Mouse (Mus musculus): Measurements from ENCODE around the gene Gtf2ird2. TPM values are rescaled to one million over a fixed set of nuclear protein-coding genes. Genes with fewer than 3 reads are reported as not detected.
A peak's percentile ranks its signal among the peaks of the same experiment; 100 is the strongest.

The Gtf2ird2 gene
- polyA plus RNA-seq, 1 experiment from 2014 or later: 5.8 TPM

DNA sequence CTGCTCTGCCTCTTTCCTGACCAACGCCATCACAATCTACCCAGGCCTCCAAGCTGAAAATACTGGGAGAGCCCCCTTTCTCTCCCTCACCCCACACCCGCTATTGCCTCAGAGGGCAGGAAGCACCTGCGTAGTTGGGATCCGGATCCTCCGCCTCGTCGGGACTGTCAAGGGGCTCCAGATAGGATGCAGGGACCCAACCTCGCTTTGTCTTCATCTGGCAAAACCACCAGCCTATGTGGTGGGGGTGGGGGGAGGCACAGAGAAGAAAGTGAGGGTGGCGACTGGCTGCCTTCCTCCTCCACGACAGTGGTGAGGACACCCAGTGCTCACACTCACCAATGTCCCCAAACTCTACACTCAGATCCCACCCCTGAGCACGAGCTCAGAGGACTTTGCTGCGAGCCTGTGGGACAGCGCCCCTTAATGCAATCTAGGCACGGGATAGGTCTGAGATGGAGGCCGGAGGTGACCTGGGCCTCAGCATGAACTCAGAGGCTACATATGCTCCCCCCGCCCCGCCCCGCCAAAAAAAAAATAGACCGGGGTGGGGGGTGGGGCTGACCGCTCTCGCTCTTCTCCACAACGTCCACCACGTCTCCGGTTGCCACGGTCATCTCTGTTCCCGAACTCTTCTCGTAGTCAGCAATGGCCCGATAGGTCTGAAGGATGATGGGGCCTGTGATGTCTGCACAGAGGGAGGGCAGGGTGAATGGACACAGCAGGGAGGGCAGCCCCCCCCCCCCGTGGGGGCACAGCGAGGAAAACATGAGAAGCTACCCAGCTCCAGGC is 41.5 kb downstream of the Gtf2ird2 start:
- H3K4me3 ChIP-seq: no peak overlapping the region
- 68% methylated on average over 30 of the region's 30 CpGs for WGBS
- peaks cover 37% of the 10 kb centered on the region for H3K4me1 ChIP-seq
- H3K36me3 ChIP-seq: no peaks in the 10 kb centered on the region
- no peak overlapping the region for H3K27ac ChIP-seq (replicated peaks)
- H3K9ac ChIP-seq: no peak overlapping the region
- no peak overlapping the region for H3K4me2 ChIP-seq
- H3K27me3 ChIP-seq (replicated peaks): peaks cover 31% of the 10 kb centered on the region
- no peak for ATAC-seq (ENCODE audit: extremely low read depth, insufficient number of reproducible peaks, low FRiP score, low TSS enrichment)
- H3K9me3 ChIP-seq: no peaks in the 10 kb centered on the region

DNA sequence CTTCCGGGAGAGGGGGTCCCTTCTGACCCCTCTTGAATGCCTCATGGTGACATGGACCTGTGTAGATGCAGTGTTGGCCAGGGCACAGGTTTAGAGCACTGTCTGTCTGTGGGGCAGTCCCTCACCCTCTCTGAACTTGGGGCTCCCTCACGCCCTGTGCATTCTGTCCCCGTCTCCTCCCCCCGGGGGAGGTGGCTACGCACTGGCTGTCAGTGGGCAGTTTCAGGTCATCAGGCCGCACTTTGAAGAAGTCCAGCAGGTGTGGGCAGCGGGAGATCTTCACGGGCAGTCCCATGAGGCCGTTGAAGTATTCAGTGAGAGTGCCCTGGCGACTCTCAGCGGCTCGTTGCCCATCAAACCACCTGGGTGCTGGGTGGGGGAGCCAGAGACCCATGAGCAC is 43.1 kb downstream of the Gtf2ird2 start:
- H3K4me2 ChIP-seq: no peak overlapping the region
- no peak overlapping the region for H3K4me3 ChIP-seq
- H3K36me3 ChIP-seq: no peaks in the 10 kb centered on the region
- H3K9ac ChIP-seq: 0 out of 2 replicates have a peak overlapping the region, but pooled peaks have one; percentile 8
- ATAC-seq (ENCODE audit: extremely low read depth, insufficient number of reproducible peaks, low FRiP score, low TSS enrichment): no peak
- no peak overlapping the region for H3K27ac ChIP-seq (replicated peaks)
- peaks cover 32% of the 10 kb centered on the region for H3K4me1 ChIP-seq
- H3K27me3 ChIP-seq (replicated peaks): peaks cover 14% of the 10 kb centered on the region
- 52% methylated on average over 12 of the region's 12 CpGs for WGBS
- no peaks in the 10 kb centered on the region for H3K9me3 ChIP-seq

DNA sequence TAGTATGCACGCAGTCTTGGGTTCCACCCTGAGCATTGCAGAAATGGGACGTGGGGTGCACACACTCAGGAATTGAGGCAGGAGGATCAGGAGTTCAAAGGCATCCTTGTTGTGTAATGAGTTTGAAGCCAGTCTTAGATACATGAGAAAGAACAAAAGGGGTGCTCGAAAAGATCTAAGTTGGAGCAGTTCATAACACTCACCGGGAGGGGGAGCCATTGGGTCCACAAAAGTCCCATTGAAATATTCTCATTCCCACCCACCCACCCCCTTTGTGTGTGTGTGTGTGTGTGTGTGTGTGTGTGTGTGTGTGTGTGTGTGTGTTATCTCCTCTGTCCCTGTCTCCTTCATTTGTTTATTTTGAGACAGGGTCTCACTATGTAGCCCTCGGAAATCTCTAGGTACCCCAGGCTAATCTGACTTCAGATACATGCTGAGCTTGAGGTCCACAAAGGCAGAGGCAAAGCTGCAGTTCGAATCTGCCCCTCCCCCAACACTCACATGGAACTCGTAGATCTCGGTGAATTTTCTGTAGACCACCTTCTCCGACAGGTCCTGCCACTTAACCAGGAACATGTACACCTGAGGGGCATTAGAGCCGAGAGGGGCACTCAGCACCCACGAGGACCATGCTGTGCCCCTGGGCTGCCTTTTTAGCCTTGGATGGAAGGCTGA is 43.9 kb downstream of the Gtf2ird2 start:
- H3K4me2 ChIP-seq: peak overlapping the region; percentile 26; the same call in 1 of the 2 replicates
- H3K27me3 ChIP-seq (replicated peaks): peaks cover 7% of the 10 kb centered on the region
- H3K9ac ChIP-seq: peak overlapping the region; percentile 64
- peaks cover 37% of the 10 kb centered on the region for H3K4me1 ChIP-seq
- H3K36me3 ChIP-seq: no peaks in the 10 kb centered on the region
- WGBS: 32% methylated on average over 11 of the region's 11 CpGs
- no peak overlapping the region for H3K4me3 ChIP-seq
- ATAC-seq (ENCODE audit: extremely low read depth, insufficient number of reproducible peaks, low FRiP score, low TSS enrichment): no peak
- H3K9me3 ChIP-seq: no peaks in the 10 kb centered on the region
- peak overlapping the region; percentile 16 for H3K27ac ChIP-seq (replicated peaks)

DNA sequence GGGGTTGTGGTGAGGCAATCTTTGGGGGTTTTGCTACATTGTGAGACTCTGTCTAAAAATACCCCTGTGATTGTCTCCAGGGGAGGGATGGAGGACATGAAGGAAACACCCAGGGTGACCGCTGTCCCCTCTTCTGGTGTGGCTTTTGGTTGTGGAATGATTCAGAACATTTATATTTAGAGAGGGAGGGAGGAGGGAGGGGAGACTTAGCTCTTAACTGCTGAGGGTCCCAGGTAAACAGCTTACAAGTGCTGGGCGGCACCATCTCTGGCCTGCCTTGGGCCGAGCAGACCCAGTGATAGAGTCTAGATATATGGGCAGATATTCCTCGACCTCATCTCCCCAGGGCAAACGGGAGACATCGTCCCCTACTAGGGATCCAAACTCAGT is 44.4 kb downstream of the Gtf2ird2 start:
- H3K4me3 ChIP-seq: no peak overlapping the region
- 51% methylated on average over 6 of the region's 6 CpGs for WGBS
- ATAC-seq (ENCODE audit: extremely low read depth, insufficient number of reproducible peaks, low FRiP score, low TSS enrichment): no peak
- peak overlapping the region; percentile 16 for H3K27ac ChIP-seq (replicated peaks)
- H3K9me3 ChIP-seq: no peaks in the 10 kb centered on the region
- peak overlapping the region; percentile 26; the same call in 1 of the 2 replicates for H3K4me2 ChIP-seq
- peaks cover 42% of the 10 kb centered on the region for H3K4me1 ChIP-seq
- peak overlapping the region; percentile 64 for H3K9ac ChIP-seq
- no peaks in the 10 kb centered on the region for H3K36me3 ChIP-seq
- H3K27me3 ChIP-seq (replicated peaks): peaks cover 2% of the 10 kb centered on the region

DNA sequence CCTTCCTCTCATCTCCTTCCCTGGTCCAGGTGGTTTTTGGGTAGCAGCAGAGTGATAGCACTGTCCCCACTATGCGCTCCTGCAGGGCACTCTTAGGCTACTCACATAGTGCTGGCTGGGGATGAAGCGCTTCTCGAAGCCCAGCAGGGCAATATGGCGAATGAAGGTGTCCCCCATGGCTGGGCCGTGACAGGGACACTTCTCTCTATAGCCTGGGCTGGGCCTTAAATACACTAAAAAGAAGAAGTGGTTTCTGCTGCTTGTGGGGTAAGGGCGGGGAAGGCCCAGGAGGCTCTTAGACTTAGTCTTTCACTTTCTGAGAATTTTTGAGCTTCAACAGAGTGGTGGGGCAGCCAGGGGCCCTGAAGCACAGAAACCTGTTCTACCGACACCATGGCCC is 45.6 kb downstream of the Gtf2ird2 start, which contains the start of gene Ncf1:
Gene Ncf1, minus strand, starts transcription at position 235 of the 400 bp plus-strand sequence.
- Histone ChIP-seq H3K4me3 (no peak within 1 kb of the TSS), H3K4me2 (no peak within 1 kb of the TSS), H3K9ac (peak within 1 kb of the TSS; percentile 64; the same call in 1 of the 2 replicates), H3K36me3 (no peaks in the 10 kb centered on the region), H3K9me3 (no peaks in the 10 kb centered on the region), H3K4me1 (peaks cover 53% of the 10 kb centered on the region), H3K27me3 (replicated peaks) (no peaks in the 10 kb centered on the region), H3K27ac (replicated peaks) (peak within 1 kb of the TSS; percentile 16)
- 83% methylated on average over 7 of the region's 7 CpGs for WGBS
- ATAC-seq (ENCODE audit: extremely low read depth, insufficient number of reproducible peaks, low FRiP score, low TSS enrichment): no peak

DNA sequence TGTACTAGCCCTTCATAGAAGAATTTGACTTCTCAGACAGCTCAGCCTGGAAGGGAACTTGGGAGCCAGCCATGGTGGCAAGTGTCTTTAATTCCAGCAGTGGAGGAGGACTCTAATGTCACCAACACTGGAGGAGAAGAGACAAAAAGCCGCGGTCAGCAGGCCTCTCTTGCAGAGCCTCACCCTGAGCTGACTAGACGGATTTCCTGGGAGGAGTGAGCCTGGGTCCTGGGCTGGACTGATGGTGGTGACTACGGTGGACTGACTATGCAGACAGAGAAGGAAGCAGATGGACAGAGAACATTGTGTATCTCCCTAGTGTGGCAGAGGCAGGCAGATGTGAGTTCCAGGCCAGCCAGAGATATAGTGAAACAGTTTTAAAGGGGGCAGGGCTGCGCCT is 47.6 kb downstream of the Gtf2ird2 start:
- Histone ChIP-seq H3K27ac (replicated peaks) (no peak overlapping the region), H3K4me2 (no peak overlapping the region), H3K4me3 (no peak overlapping the region), H3K9me3 (no peaks in the 10 kb centered on the region), H3K9ac (no peak overlapping the region), H3K36me3 (peaks cover 10% of the 10 kb centered on the region), H3K4me1 (peaks cover 67% of the 10 kb centered on the region), H3K27me3 (replicated peaks) (no peaks in the 10 kb centered on the region)
- WGBS: 67% methylated on average over 5 of the region's 5 CpGs
- ATAC-seq (ENCODE audit: extremely low read depth, insufficient number of reproducible peaks, low FRiP score, low TSS enrichment): no peak

DNA sequence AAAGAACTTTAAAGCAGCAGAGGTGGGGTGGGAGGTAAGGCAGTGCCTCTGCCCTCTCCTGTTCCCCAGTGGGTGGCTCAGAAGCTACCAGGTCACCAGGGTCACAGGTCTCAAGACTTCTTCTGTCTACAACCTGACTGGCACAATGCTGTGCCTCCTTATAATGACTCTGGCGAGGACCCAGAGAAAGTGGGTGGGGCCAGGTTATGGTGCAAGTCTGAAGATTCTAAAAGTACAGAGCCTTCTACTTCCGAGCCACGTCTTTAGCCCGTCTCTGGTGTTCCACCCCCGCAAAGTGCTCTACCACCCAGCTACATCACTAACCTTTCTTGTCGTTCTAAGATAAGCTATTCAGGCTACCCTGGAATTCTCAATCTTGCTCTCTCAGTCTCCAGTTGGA is 48.3 kb downstream of the Gtf2ird2 start:
- H3K4me3 ChIP-seq: no peak overlapping the region
- H3K4me2 ChIP-seq: no peak overlapping the region
- H3K36me3 ChIP-seq: peaks cover 17% of the 10 kb centered on the region
- no peaks in the 10 kb centered on the region for H3K27me3 ChIP-seq (replicated peaks)
- H3K9ac ChIP-seq: peak overlapping the region; percentile 59; the same call in 1 of the 2 replicates
- no peak for ATAC-seq (ENCODE audit: extremely low read depth, insufficient number of reproducible peaks, low FRiP score, low TSS enrichment)
- no peaks in the 10 kb centered on the region for H3K9me3 ChIP-seq
- WGBS: 43% methylated on average over 6 of the region's 6 CpGs
- H3K4me1 ChIP-seq: peaks cover 63% of the 10 kb centered on the region
- peak overlapping the region; percentile 33; the same call in 1 of the 2 replicates for H3K27ac ChIP-seq (replicated peaks)

DNA sequence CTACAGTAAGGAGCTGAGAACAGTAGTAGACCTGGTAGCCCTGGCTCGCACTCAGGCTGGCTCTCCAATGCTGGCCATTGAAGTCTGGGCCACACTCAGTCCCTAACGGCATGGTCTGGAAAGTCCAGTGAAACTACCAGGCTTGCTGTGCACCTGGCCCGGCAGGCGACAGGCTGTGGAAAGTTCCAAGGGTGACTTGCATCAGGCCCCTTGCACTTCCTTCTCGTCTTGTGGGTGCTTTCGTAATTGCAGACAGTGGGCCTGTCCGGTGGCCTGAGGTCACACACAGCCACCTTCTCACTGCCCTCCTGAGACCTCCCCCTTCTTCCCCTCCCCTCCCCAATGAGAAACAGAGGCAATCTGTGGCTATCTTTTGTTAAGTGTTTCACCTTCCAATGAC is 48.7 kb downstream of the Gtf2ird2 start:
- no peak for ATAC-seq (ENCODE audit: extremely low read depth, insufficient number of reproducible peaks, low FRiP score, low TSS enrichment)
- WGBS: 36% methylated on average over 7 of the region's 7 CpGs
- peaks cover 59% of the 10 kb centered on the region for H3K4me1 ChIP-seq

DNA sequence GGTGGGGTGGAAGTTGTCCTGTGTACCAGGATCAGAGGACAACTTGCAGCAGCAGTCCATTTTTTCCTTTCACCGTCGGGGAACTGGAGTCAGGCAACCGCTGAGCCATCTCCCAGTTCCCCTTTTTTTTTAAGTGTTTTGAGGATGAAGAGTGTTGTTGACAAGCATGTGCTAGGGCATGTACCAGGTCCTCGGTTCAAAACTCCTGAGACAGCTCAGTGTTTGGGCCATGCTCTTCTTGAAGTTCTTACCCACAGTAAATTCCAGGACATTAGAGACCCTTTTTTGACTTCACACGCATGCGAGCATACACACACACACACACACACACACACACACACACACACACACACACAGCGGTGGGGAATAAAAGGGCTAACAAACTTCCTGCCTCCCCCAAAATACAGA is 49.4 kb downstream of the Gtf2ird2 start:
- no peak overlapping the region for H3K9ac ChIP-seq
- H3K4me1 ChIP-seq: peaks cover 53% of the 10 kb centered on the region
- no peak for ATAC-seq (ENCODE audit: extremely low read depth, insufficient number of reproducible peaks, low FRiP score, low TSS enrichment)
- peaks cover 29% of the 10 kb centered on the region for H3K36me3 ChIP-seq
- no peaks in the 10 kb centered on the region for H3K9me3 ChIP-seq
- H3K4me2 ChIP-seq: no peak overlapping the region
- H3K27me3 ChIP-seq (replicated peaks): no peaks in the 10 kb centered on the region
- H3K27ac ChIP-seq (replicated peaks): peak overlapping the region; percentile 14; the same call in 1 of the 2 replicates
- no peak overlapping the region for H3K4me3 ChIP-seq
- 50% methylated on average over 7 of the region's 7 CpGs for WGBS

More for the DNA sequence above, 48.7 kb downstream of the Gtf2ird2 start:
- H3K27me3 ChIP-seq (replicated peaks): no peaks in the 10 kb centered on the region
- peaks cover 22% of the 10 kb centered on the region for H3K36me3 ChIP-seq
- peak overlapping the region; percentile 33; the same call in 1 of the 2 replicates for H3K27ac ChIP-seq (replicated peaks)
- H3K9me3 ChIP-seq: no peaks in the 10 kb centered on the region
- H3K4me2 ChIP-seq: no peak overlapping the region
- no peak overlapping the region for H3K4me3 ChIP-seq
- peak overlapping the region; percentile 59; the same call in 1 of the 2 replicates for H3K9ac ChIP-seq

DNA sequence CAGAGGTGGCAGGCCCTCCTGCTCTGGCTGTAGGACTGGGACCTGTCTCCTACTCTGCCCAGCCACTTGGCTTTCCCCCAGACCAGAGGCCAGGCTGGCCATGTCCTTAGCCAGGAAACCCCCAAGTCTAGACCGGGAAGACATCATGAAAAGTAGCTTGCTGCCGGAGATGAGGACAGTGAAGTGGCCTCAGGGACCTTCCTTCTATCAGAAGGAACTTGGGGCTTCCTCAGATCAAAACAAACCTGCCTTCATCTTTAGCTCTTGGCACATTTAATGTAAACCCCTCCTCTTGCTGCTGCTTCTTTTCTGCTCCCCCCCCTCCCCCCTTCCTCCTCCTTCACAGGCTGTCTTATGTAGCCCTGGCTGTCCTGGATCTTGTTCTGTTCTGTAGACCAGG is 50.4 kb downstream of the Gtf2ird2 start:
- Histone ChIP-seq H3K27ac (replicated peaks) (peak overlapping the region; percentile 80), H3K9ac (peak overlapping the region; percentile 67; the same call in 1 of the 2 replicates), H3K4me1 (peaks cover 48% of the 10 kb centered on the region), H3K4me2 (no peak overlapping the region), H3K4me3 (no peak overlapping the region), H3K9me3 (no peaks in the 10 kb centered on the region), H3K36me3 (peaks cover 38% of the 10 kb centered on the region), H3K27me3 (replicated peaks) (no peaks in the 10 kb centered on the region)
- ATAC-seq (ENCODE audit: extremely low read depth, insufficient number of reproducible peaks, low FRiP score, low TSS enrichment): no peak
- WGBS: 42% methylated on average over 2 of the region's 2 CpGs

DNA sequence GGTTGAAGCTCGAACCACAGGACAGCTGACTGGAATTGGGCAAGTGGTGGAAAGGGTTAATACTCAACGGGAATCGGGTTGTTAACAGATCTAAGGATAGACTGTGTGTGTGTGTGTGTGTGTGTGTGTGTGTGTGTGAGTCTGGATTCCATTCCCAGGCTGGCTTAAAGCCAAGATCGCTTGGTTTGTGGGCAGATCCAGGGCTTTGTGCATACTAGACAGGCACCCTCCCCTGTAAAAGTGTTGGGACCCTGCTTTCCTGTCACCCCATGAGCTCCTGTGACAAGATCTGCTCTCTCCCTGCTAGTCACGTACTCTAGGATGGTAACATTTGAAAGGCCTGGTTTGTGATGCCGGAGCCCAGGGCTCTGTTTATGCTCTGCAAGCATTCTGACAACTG is 51.3 kb downstream of the Gtf2ird2 start:
- 22% methylated on average over 6 of the region's 6 CpGs for WGBS
- peaks cover 47% of the 10 kb centered on the region for H3K36me3 ChIP-seq
- peak overlapping the region; percentile 80 for H3K27ac ChIP-seq (replicated peaks)
- peak; percentile 2; the same call in 1 of the 2 replicates for ATAC-seq (ENCODE audit: extremely low read depth, insufficient number of reproducible peaks, low FRiP score, low TSS enrichment)
- no peaks in the 10 kb centered on the region for H3K27me3 ChIP-seq (replicated peaks)
- peaks cover 48% of the 10 kb centered on the region for H3K4me1 ChIP-seq
- no peak overlapping the region for H3K4me3 ChIP-seq
- peak overlapping the region; percentile 67 for H3K9ac ChIP-seq
- H3K9me3 ChIP-seq: no peaks in the 10 kb centered on the region
- no peak overlapping the region for H3K4me2 ChIP-seq
